Mouse (Mus musculus) urinary bladder, postnatal 14 days (tissue): ENCODE measurements around the gene Tmem37.

Experiments
- DNase-seq: peaks from one replicate; pipeline ENCODE4 v3.0.0; 2021; ENCODE audit warnings: low spot score

The Tmem37 gene

GRCm38 (mm10) chr1:120093482-120094134 lies 19.7 kb upstream of the Tmem37 start:
- DNase-seq: peak; percentile 89

- DNase-seq: no peak
These were observed 17.2 kb upstream of the Tmem37 start for GRCm38 (mm10) chr1:120090880-120091570.

- DNase-seq: no peak
These were observed 15.3 kb upstream of the Tmem37 start for GRCm38 (mm10) chr1:120089180-120089579.

GRCm38 (mm10) chr1:120086644-120087043 lies 12.8 kb upstream of the Tmem37 start:
- DNase-seq: no peak

- no peak for DNase-seq
These were observed 11.8 kb upstream of the Tmem37 start for GRCm38 (mm10) chr1:120085696-120086095.

- DNase-seq: no peak
These were observed 10.1 kb upstream of the Tmem37 start for GRCm38 (mm10) chr1:120083921-120084517.

GRCm38 (mm10) chr1:120082957-120083585 lies 9.2 kb upstream of the Tmem37 start:
- peak; percentile 19 for DNase-seq

GRCm38 (mm10) chr1:120080632-120081031 lies 6.8 kb upstream of the Tmem37 start:
- no peak for DNase-seq

GRCm38 (mm10) chr1:120077746-120078410 lies 4.0 kb upstream of the Tmem37 start:
- no peak for DNase-seq

GRCm38 (mm10) chr1:120075507-120075906 lies 1.6 kb upstream of the Tmem37 start:
- DNase-seq: no peak

- DNase-seq: no peak
These were observed 1.1 kb upstream of the Tmem37 start for GRCm38 (mm10) chr1:120074931-120075330.

GRCm38 (mm10) chr1:120074307-120074702 lies 431 bp upstream of the Tmem37 start:
- no peak for DNase-seq

- DNase-seq: peak; percentile 55
These were observed 974 bp downstream of the Tmem37 start for GRCm38 (mm10) chr1:120072900-120073299.

- no peak for DNase-seq
These were observed 2.7 kb downstream of the Tmem37 start for GRCm38 (mm10) chr1:120071133-120071532.

- DNase-seq: no peak
These were observed 3.7 kb downstream of the Tmem37 start for GRCm38 (mm10) chr1:120070168-120070567.

GRCm38 (mm10) chr1:120069120-120069519 lies 4.8 kb downstream of the Tmem37 start:
- no peak for DNase-seq

GRCm38 (mm10) chr1:120066625-120067024 lies 7.2 kb downstream of the Tmem37 start:
- no peak for DNase-seq

- no peak for DNase-seq
These were observed 7.7 kb downstream of the Tmem37 start for GRCm38 (mm10) chr1:120066159-120066558.

GRCm38 (mm10) chr1:120064036-120064682 lies 9.7 kb downstream of the Tmem37 start:
- DNase-seq: no peak

- no peak for DNase-seq
These were observed 11.6 kb downstream of the Tmem37 start for GRCm38 (mm10) chr1:120062231-120062630.

GRCm38 (mm10) chr1:120060687-120061086 lies 13.2 kb downstream of the Tmem37 start:
- no peak for DNase-seq
